Mouse (Mus musculus): ENCODE measurements around the gene Zfp398.

DNA sequence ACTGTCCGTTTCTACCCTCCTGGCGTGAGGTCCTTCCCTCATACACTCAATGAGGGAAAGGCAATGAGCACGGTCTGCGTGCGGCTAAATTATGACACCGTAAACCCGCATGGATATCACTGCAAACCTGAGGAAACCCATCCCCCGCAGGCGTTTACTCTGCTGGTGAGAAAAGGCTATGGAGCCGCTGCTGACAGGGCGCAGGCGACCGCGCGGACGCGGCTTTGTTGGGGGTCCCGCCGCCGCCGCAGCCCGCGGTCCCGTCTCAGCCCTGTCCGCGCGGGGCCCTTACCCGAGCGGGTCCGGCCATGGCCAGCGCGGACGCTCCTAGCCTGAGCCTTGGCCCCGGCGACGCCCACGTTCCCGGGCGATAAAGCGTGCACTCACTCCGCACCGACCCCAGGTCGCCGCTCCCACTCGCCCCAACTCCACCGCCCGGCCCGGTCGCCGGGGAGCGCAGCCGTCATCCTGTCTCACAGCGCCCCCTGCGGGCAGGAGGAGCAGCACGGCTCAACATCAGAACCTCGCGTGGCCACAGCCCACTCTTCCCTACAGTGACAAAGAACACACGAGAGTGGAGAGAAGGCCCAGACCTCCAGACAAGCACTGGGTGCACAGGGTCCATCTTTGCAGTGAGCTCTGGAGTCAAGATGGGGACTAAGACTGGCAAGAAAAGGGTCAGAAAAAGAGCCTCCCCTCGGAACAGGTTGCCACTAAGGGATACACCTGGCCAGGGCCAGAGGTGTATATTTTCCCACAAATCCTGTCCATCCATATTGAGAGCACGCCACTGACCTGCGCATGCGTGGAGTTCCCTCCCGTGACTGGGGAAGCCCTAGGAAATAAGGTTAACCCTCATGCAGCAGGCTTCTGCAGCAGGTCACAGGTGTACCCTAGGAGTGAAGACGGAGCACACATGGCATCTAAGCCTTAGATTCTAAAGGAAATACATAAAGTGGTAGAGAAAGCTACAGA, 5.1 kb upstream of the Zfp398 start, which contains the start of gene Zfp786:
- no peak; the same call in 1 of the 2 replicates for TF ChIP-seq POLR2A (IDR thresholded peaks at IDR 0.05; ENCODE audit: control insufficient read depth, low read depth, low read length)
- TF ChIP-seq CTCF (IDR thresholded peaks at IDR 0.05; ENCODE audit: control insufficient read depth, insufficient read depth, insufficient replicate concordance, low read depth, low read length): peak; percentile 98
